Mouse (Mus musculus): ENCODE measurements at regions not wholly inside any gene's neighbourhood (a gene's known extent, or its start where the extent isn't known, plus 50 kb on each side); places are given as distances from the start of the nearest gene placed in this dataset.

- H3K4me2 ChIP-seq (ENCODE audit: low read length) = no peak overlapping the region
- no peaks in the 10 kb centered on the region for H3K9me3 ChIP-seq (replicated peaks; ENCODE audit: low read length)
- no peaks in the 10 kb centered on the region for H3K36me3 ChIP-seq (ENCODE audit: insufficient read depth, low read length)
- ATAC-seq (replicated peaks; ENCODE audit: low FRiP score, low read depth) (no peak), DNase-seq (ENCODE audit: low spot score) (no peak)
- 79% methylated on average over 2 of the region's 2 CpGs for WGBS
- TF ChIP-seq CTCF (IDR thresholded peaks at IDR 0.05; ENCODE audit: low read depth) = no peak
- no peaks in the 10 kb centered on the region for H3K4me1 ChIP-seq (replicated peaks; ENCODE audit: insufficient read depth, low read length)
- H3K27ac ChIP-seq = no peak overlapping the region
- H3K9ac ChIP-seq (ENCODE audit: low read depth, low read length) = no peak overlapping the region
- H3K27me3 ChIP-seq (ENCODE audit: insufficient read depth, low read length) = no peaks in the 10 kb centered on the region
- no peak overlapping the region for H3K4me3 ChIP-seq (replicated peaks; ENCODE audit: low read depth, low read length)
Observed at GRCm38 (mm10) chr2:114994691-114995347, 340.1 kb upstream of the Dph6 start.

DNA sequence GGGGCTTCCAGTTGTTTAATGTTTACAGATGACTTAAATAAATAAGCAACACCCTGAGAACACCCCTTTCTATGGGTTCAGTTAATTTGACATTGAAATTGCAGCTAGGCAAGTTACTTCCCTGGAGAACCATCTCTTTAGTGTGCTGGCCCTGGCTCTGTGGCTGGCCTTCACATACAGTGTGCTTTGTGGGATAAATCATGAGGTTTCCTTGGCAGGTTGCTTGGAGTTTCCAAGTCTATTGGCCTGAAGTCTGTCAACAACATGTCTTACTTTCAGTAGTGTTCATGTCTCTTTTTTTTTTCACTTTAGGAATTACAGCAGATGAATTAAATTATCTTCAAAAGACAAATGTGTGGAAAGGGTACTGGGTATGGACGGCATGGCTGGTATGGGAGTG lies 359.2 kb upstream of the Dph6 start:
- TF ChIP-seq CTCF (IDR thresholded peaks at IDR 0.05; ENCODE audit: low read depth) = no peak
- Histone ChIP-seq H3K4me2 (ENCODE audit: low read length) (no peak overlapping the region), H3K4me1 (replicated peaks; ENCODE audit: insufficient read depth, low read length) (no peaks in the 10 kb centered on the region), H3K4me3 (replicated peaks; ENCODE audit: low read depth, low read length) (no peak overlapping the region), H3K9me3 (replicated peaks; ENCODE audit: low read length) (no peaks in the 10 kb centered on the region), H3K27me3 (ENCODE audit: insufficient read depth, low read length) (no peaks in the 10 kb centered on the region), H3K36me3 (ENCODE audit: insufficient read depth, low read length) (no peaks in the 10 kb centered on the region), H3K9ac (ENCODE audit: low read depth, low read length) (no peak overlapping the region), H3K27ac (no peak overlapping the region)
- ATAC-seq (replicated peaks; ENCODE audit: low FRiP score, low read depth) (no peak), DNase-seq (ENCODE audit: low spot score) (no peak)
- WGBS = 91% methylated on average over 1 of the region's 1 CpGs

DNA sequence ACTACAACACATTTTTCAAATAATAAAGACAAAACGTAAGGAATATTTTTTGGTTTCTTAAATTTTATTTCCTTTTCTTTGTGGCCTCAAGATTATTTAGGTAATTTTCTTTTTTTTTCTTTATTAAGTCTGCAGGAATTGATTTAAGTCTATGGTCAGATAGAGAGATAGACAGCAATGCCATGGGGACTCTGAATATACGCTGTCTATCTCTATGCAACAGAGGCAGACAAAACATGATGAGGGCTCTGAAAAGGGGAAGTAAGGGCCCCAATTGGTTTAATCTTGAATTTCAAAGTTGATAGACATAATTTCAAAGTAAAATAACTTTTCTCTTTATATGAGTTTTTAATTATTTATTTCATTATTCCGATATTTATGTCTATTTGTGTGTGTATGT lies 372.0 kb upstream of the Dph6 start:
- Histone ChIP-seq H3K4me3 (replicated peaks; ENCODE audit: low read depth, low read length) (no peak overlapping the region), H3K27me3 (ENCODE audit: insufficient read depth, low read length) (no peaks in the 10 kb centered on the region), H3K9ac (ENCODE audit: low read depth, low read length) (no peak overlapping the region), H3K27ac (no peak overlapping the region), H3K36me3 (ENCODE audit: insufficient read depth, low read length) (no peaks in the 10 kb centered on the region), H3K4me1 (replicated peaks; ENCODE audit: insufficient read depth, low read length) (no peaks in the 10 kb centered on the region), H3K9me3 (replicated peaks; ENCODE audit: low read length) (no peaks in the 10 kb centered on the region), H3K4me2 (ENCODE audit: low read length) (no peak overlapping the region)
- DNase-seq (ENCODE audit: low spot score) = no peak
- no peak for ATAC-seq (replicated peaks; ENCODE audit: low FRiP score, low read depth)
- no peak for TF ChIP-seq CTCF (IDR thresholded peaks at IDR 0.05; ENCODE audit: low read depth)
- WGBS = 90% methylated on average over 3 of the region's 3 CpGs

- Histone ChIP-seq H3K4me1 (replicated peaks; ENCODE audit: insufficient read depth, low read length) (no peaks in the 10 kb centered on the region), H3K9ac (ENCODE audit: low read depth, low read length) (no peak overlapping the region), H3K9me3 (replicated peaks; ENCODE audit: low read length) (no peaks in the 10 kb centered on the region), H3K36me3 (ENCODE audit: insufficient read depth, low read length) (no peaks in the 10 kb centered on the region), H3K4me2 (ENCODE audit: low read length) (no peak overlapping the region), H3K4me3 (replicated peaks; ENCODE audit: low read depth, low read length) (no peak overlapping the region), H3K27ac (no peak overlapping the region), H3K27me3 (ENCODE audit: insufficient read depth, low read length) (no peaks in the 10 kb centered on the region)
- ATAC-seq (replicated peaks; ENCODE audit: low FRiP score, low read depth) (no peak), DNase-seq (ENCODE audit: low spot score) (peak; percentile 64)
- 38% methylated on average over 2 of the region's 2 CpGs for WGBS
- TF ChIP-seq CTCF (IDR thresholded peaks at IDR 0.05; ENCODE audit: low read depth) = no peak
Observed at GRCm38 (mm10) chr2:115031134-115031533, 376.4 kb upstream of the Dph6 start.

DNA sequence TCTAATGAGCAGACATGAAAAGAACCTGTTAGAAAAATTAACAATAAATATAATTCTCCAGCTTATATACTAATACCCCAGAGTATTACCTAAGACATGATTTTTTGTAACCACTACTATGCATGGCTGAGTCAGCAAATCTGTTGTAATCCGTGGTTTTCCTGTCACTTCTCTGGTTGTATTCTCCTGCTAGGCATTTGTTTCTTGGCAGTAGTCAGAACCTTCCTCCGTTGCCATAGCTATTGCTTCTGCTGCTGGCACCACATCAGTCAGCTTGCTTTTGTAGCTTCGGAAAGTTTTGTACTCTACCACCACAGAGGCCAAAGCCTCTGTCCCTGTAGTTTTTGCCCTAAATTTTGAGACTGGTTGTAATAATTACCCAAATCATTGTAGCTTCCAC lies 381.4 kb upstream of the Dph6 start:
- Histone ChIP-seq H3K27ac (no peak overlapping the region), H3K4me3 (replicated peaks; ENCODE audit: low read depth, low read length) (no peak overlapping the region), H3K27me3 (ENCODE audit: insufficient read depth, low read length) (no peaks in the 10 kb centered on the region), H3K9me3 (replicated peaks; ENCODE audit: low read length) (no peaks in the 10 kb centered on the region), H3K36me3 (ENCODE audit: insufficient read depth, low read length) (no peaks in the 10 kb centered on the region), H3K9ac (ENCODE audit: low read depth, low read length) (no peak overlapping the region), H3K4me2 (ENCODE audit: low read length) (no peak overlapping the region), H3K4me1 (replicated peaks; ENCODE audit: insufficient read depth, low read length) (no peaks in the 10 kb centered on the region)
- TF ChIP-seq CTCF (IDR thresholded peaks at IDR 0.05; ENCODE audit: low read depth) = no peak
- no peak for ATAC-seq (replicated peaks; ENCODE audit: low FRiP score, low read depth)
- no peak for DNase-seq (ENCODE audit: low spot score)
- 68% methylated on average over 3 of the region's 3 CpGs for WGBS

GRCm38 (mm10) chr2:115042299-115042785 lies 387.6 kb upstream of the Dph6 start:
- H3K9me3 ChIP-seq (replicated peaks; ENCODE audit: low read length) = no peaks in the 10 kb centered on the region
- TF ChIP-seq CTCF (IDR thresholded peaks at IDR 0.05; ENCODE audit: low read depth) = no peak
- ATAC-seq (replicated peaks; ENCODE audit: low FRiP score, low read depth) = no peak
- 52% methylated on average over 7 of the region's 7 CpGs for WGBS
- H3K27ac ChIP-seq = no peak overlapping the region
- no peaks in the 10 kb centered on the region for H3K4me1 ChIP-seq (replicated peaks; ENCODE audit: insufficient read depth, low read length)
- H3K4me2 ChIP-seq (ENCODE audit: low read length) = no peak overlapping the region
- no peak overlapping the region for H3K9ac ChIP-seq (ENCODE audit: low read depth, low read length)
- H3K4me3 ChIP-seq (replicated peaks; ENCODE audit: low read depth, low read length) = no peak overlapping the region
- DNase-seq (ENCODE audit: low spot score) = peak; percentile 2
- no peaks in the 10 kb centered on the region for H3K27me3 ChIP-seq (ENCODE audit: insufficient read depth, low read length)
- no peaks in the 10 kb centered on the region for H3K36me3 ChIP-seq (ENCODE audit: insufficient read depth, low read length)
